Mouse (Mus musculus): ENCODE measurements around the gene Hsdl1.

- TF ChIP-seq CTCF (IDR thresholded peaks at IDR 0.05; ENCODE audit: extremely low read depth, insufficient read length, insufficient replicate concordance, low read depth, low read length) (no peak), POLR2A (IDR thresholded peaks at IDR 0.05; ENCODE audit: low read depth, low read length) (no peak)
Observed at GRCm38 (mm10) chr8:119559402-119559720, 15.6 kb downstream of the Hsdl1 start.

All from small intestine, adult 2 months (tissue).